Mouse (Mus musculus): Measurements from ENCODE around the gene Gm43720.

Gene Gm43720

GRCm38 (mm10) chr5:138262001-138262400 lies 17.8 kb downstream of the Gm43720 start:
- DNase-seq (ENCODE audit: inconsistent ontology term): no peak

- no peak for DNase-seq (ENCODE audit: inconsistent ontology term)
These were observed 18.9 kb downstream of the Gm43720 start for GRCm38 (mm10) chr5:138260834-138261233.

GRCm38 (mm10) chr5:138260051-138260450 lies 19.7 kb downstream of the Gm43720 start:
- no peak for DNase-seq (ENCODE audit: inconsistent ontology term)

GRCm38 (mm10) chr5:138258993-138259392 lies 20.8 kb downstream of the Gm43720 start:
- no peak for DNase-seq (ENCODE audit: inconsistent ontology term)

GRCm38 (mm10) chr5:138258542-138258941 lies 21.2 kb downstream of the Gm43720 start:
- no peak for DNase-seq (ENCODE audit: inconsistent ontology term)

GRCm38 (mm10) chr5:138258078-138258477 lies 21.7 kb downstream of the Gm43720 start:
- no peak for DNase-seq (ENCODE audit: inconsistent ontology term)

- DNase-seq (ENCODE audit: inconsistent ontology term): no peak
These were observed 22.2 kb downstream of the Gm43720 start for GRCm38 (mm10) chr5:138257585-138257978.

GRCm38 (mm10) chr5:138256966-138257584 lies 22.7 kb downstream of the Gm43720 start:
- DNase-seq (ENCODE audit: inconsistent ontology term): no peak

- no peak for DNase-seq (ENCODE audit: inconsistent ontology term)
These were observed 23.7 kb downstream of the Gm43720 start for GRCm38 (mm10) chr5:138256094-138256467.

GRCm38 (mm10) chr5:138255353-138256093 lies 24.2 kb downstream of the Gm43720 start, which contains the start of gene Lamtor4:
Gene Lamtor4, plus strand, starts transcription at chr5:138255482.
- peak; percentile 91 for DNase-seq (ENCODE audit: inconsistent ontology term)

GRCm38 (mm10) chr5:138253061-138253460 lies 26.7 kb downstream of the Gm43720 start:
- DNase-seq (ENCODE audit: inconsistent ontology term): no peak

GRCm38 (mm10) chr5:138251144-138251543 lies 28.6 kb downstream of the Gm43720 start:
- DNase-seq (ENCODE audit: inconsistent ontology term): no peak

GRCm38 (mm10) chr5:138241511-138241910 lies 38.2 kb downstream of the Gm43720 start:
- no peak for DNase-seq (ENCODE audit: inconsistent ontology term)

- no peak for DNase-seq (ENCODE audit: inconsistent ontology term)
These were observed 45.5 kb downstream of the Gm43720 start for GRCm38 (mm10) chr5:138234224-138234623.

- DNase-seq (ENCODE audit: inconsistent ontology term): no peak
These were observed 46.0 kb downstream of the Gm43720 start for GRCm38 (mm10) chr5:138233778-138234177.

GRCm38 (mm10) chr5:138229511-138229910 lies 50.2 kb downstream of the Gm43720 start:
- no peak for DNase-seq (ENCODE audit: inconsistent ontology term)

GRCm38 (mm10) chr5:138228026-138228425 lies 51.7 kb downstream of the Gm43720 start:
- no peak for DNase-seq (ENCODE audit: inconsistent ontology term)

GRCm38 (mm10) chr5:138227367-138227766 lies 52.4 kb downstream of the Gm43720 start:
- DNase-seq (ENCODE audit: inconsistent ontology term): no peak

GRCm38 (mm10) chr5:138226491-138226890 lies 53.3 kb downstream of the Gm43720 start:
- DNase-seq (ENCODE audit: inconsistent ontology term): no peak

GRCm38 (mm10) chr5:138225700-138226099 lies 54.1 kb downstream of the Gm43720 start, which contains the start of gene Nxpe5:
Gene Nxpe5, plus strand, starts transcription at chr5:138225898.
- no peak for DNase-seq (ENCODE audit: inconsistent ontology term)

- no peak for DNase-seq (ENCODE audit: inconsistent ontology term)
These were observed 56.5 kb downstream of the Gm43720 start for GRCm38 (mm10) chr5:138223287-138223686.

GRCm38 (mm10) chr5:138222111-138222510 lies 57.6 kb downstream of the Gm43720 start:
- DNase-seq (ENCODE audit: inconsistent ontology term): peak; percentile 48

GRCm38 (mm10) chr5:138219864-138220263 lies 59.9 kb downstream of the Gm43720 start:
- DNase-seq (ENCODE audit: inconsistent ontology term): no peak

Data from Muller cell, postnatal 12 days (primary cell).